ENCODE assay signal across 21 mouse cellular contexts in the genomic region with DNA sequence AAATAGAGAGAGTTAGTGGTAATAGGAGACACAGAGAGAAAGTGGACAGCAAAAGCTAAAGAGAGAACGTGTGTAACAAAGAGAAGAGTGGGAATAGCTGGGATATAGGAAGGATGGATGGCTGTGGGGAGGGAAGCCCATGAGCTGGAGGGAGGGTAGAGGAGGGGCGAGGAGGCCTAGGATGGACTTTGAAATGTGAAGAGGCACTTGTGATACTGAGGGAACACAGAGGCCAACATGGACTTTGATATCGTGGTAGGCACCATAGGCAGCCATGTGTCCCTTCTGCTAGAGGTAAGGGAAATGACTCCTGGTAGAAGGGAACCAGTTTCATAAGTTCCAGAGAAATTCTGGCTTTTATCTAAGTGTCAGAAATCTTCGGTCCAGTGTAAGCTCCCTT.
"Had no signal": no experiment of that assay in that cellular context is flagged by ENCODE, and none has a peak within 500 bp of the region (broad histone marks: within the 10 kb centered on the region; RNA-seq: fewer than 3 reads in every experiment).

No protein-coding gene starts in this region.

- H3K4me3 ChIP-seq: kidney, embryonic 15.5 days; left cerebral cortex, adult 2 months; lung, embryonic 15.5 days; midbrain, embryonic 10.5 days; midbrain, embryonic 13.5 days; myocyte; neural tube, embryonic 13.5 days had no signal

- H3K9ac ChIP-seq: kidney, embryonic 15.5 days; lung, embryonic 15.5 days; midbrain, embryonic 13.5 days; neural tube, embryonic 13.5 days had no signal

- ATAC-seq: hindbrain, embryonic 16.5 days; midbrain, embryonic 13.5 days; midbrain, embryonic 16.5 days had no signal

- H3K36me3 ChIP-seq: kidney, embryonic 15.5 days; lung, embryonic 15.5 days; midbrain, embryonic 10.5 days; midbrain, embryonic 13.5 days; neural tube, embryonic 13.5 days had no signal

- H3K27me3 ChIP-seq: lung, embryonic 15.5 days; midbrain, embryonic 13.5 days; neural tube, embryonic 13.5 days had no signal

- H3K4me1 ChIP-seq: kidney, embryonic 15.5 days; midbrain, embryonic 10.5 days; midbrain, embryonic 13.5 days; neural tube, embryonic 13.5 days had no signal

- DNase-seq: kidney, adult 11 months; kidney, adult 8-10 months; kidney, postnatal 10 days; kidney, postnatal 36 days; layer of hippocampus, postnatal 36 days; lung, adult 18-20 months; lung, postnatal 10 days; lung, postnatal 36 days; right cerebral cortex, postnatal 25 days; thymus, adult 2 months; thymus, postnatal 14 days; thymus, postnatal 4 days had no signal

- H3K9me3 ChIP-seq: kidney, embryonic 15.5 days; lung, embryonic 15.5 days; midbrain, embryonic 10.5 days; midbrain, embryonic 13.5 days; neural tube, embryonic 13.5 days had no signal

- H3K27ac ChIP-seq: kidney, embryonic 15.5 days; left cerebral cortex, adult 2 months; lung, embryonic 15.5 days; midbrain, embryonic 10.5 days; midbrain, embryonic 13.5 days; neural tube, embryonic 13.5 days had no signal

- H3K4me2 ChIP-seq: kidney, embryonic 15.5 days; lung, embryonic 15.5 days; midbrain, embryonic 13.5 days; neural tube, embryonic 13.5 days had no signal
